Mouse (Mus musculus) CD4-positive, CD25-positive, alpha-beta regulatory T cell, adult 4 months (primary cell): Measurements from ENCODE around the gene Mlph. TPM values are rescaled to one million over a fixed set of nuclear protein-coding genes. Genes with fewer than 3 reads are reported as not detected.

ENCODE experiments used
- ATAC-seq: one replicate; pipeline ENCODE4 v1.8.0; 2017
- polyA plus RNA-seq, 2 experiments: library from polyadenylated mRNA; unstranded; fragments of 100-300 nt; shearing (Covaris generic); gene quantifications; one replicate each; pipeline ENCODE4 v1.2.1; 2017

Gene Mlph
- polyA plus RNA-seq, 2 experiments from 2014 or later: not detected

DNA sequence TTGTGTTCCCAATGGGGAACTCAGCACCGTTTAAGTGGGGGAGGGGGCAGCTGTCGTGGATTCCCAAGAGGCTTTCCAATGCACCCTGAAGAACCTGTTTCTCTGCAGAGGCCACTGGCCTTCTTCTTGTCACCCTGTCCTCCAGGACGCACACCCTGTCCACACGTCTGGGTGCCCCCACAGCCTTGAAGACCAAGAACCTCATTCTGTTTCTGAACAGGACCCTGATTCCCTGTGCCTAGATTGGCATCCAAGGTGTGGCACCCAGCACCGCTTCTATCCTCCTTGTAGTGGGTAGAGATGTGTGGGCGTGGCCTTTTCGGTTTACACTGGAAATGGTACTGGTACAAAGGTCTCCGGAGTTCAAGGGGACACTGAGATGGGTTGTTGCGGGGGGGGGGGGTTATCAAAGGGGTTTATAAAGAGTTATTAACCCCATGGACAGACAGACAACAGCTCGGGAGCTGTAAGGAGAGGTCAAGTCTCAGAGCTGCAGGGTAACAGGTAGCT lies 55.1 kb downstream of the Mlph start:
- ATAC-seq: no peak

DNA sequence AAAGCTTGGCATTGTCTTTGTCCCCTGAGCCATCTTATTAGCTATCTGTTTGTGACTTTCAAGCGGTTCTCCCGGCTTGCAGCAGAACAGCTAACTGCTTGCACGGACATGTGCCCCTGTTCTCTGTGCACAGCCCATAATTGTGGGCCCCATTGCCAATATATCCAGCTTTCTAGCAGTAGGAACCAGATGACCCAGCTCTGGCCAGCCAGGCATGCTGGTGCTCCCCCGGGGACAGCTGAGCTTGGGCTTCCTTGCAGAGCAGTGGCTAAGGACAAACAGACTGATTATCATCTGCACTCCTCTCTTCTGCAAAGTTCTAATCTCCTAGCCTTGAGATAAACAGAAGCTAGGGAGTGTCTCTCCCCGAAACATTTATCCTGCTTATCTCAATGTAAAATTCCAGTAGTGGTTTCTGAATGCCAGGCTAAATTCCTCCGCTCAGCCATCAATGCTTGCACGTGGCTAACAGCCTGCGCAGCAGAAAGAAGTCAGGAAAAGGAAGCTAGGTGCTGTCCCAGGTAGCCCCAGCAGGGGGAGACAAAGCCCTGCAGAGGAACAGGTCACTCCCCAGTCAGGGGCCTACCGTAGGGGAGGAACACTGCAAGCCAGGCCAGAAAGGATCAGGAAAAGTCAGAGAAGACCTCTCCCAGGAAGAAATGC lies 58.2 kb downstream of the Mlph start:
- ATAC-seq: peak; percentile 80

GRCm38 (mm10) chr1:90973574-90973911 lies 58.7 kb downstream of the Mlph start:
- no peak for ATAC-seq

GRCm38 (mm10) chr1:90974906-90975649 lies 60.2 kb downstream of the Mlph start:
- no peak for ATAC-seq

GRCm38 (mm10) chr1:90975960-90976359 lies 61.1 kb downstream of the Mlph start:
- no peak for ATAC-seq

- ATAC-seq: no peak
Observed at GRCm38 (mm10) chr1:90980638-90981330, 65.9 kb downstream of the Mlph start.

DNA sequence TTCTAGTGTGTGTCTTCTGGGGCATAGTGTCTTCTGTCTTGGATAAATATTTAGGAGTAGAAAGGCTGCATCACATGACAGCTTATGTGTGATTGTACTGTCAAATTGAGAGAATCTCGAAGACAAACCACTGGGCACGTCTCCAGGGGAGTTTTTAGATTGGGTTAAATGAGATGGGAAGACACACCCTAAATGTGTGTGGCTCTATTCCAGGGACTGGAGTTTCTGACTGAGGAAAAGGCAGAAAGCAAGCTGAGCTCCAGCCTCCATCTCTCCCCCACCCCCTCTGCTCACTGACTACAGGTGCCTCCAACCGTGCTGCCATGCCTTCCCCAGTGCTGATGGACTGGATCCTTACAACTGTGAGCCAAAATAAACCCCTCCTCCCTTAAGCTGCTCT lies 66.5 kb downstream of the Mlph start:
- ATAC-seq: no peak

DNA sequence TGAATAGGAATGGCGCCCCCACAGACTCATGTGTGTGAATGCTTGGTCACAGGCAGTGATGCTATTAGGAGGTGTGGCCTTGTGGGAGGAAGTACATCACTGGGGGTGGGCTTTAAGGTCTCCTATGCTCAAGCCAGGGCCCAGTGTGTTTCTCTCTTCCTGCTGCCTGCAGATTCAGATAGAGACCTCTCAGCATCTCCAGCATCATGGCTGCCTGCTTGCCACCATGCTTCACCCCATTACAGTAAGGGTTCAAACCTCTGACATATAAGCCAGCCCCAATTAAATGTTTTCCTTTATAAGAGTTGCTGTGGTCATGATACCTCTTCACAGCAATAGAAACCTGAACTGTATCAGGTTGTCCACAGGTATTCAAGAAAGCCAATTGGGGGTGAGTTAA lies 81.0 kb downstream of the Mlph start:
- no peak for ATAC-seq

- no peak for ATAC-seq
Observed at GRCm38 (mm10) chr1:90997136-90997535, 82.3 kb downstream of the Mlph start.

DNA sequence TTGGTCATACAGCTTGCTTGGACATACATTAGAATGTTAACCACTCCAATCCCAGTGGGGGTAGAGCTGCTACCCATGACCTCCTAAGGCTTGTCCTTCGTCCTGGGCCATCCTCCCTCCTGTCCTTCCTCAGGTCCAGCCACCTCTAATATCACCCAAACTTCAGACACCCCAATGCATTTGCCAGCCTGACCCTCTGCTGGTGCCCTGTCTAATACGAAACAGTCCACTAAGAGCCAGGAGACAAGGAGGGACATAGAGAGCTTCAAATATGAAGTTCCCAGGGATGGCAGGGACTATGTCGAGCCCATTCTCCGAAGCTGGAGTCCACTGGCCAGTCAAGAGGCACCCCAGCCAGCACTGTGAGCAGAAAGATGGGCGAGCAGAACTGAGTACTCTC lies 82.8 kb downstream of the Mlph start:
- no peak for ATAC-seq

- no peak for ATAC-seq
Observed at GRCm38 (mm10) chr1:90998268-90998890, 83.5 kb downstream of the Mlph start, which contains the start of gene Lrrfip1. TSS of gene Lrrfip1 (plus strand) at chr1:90998737.

DNA sequence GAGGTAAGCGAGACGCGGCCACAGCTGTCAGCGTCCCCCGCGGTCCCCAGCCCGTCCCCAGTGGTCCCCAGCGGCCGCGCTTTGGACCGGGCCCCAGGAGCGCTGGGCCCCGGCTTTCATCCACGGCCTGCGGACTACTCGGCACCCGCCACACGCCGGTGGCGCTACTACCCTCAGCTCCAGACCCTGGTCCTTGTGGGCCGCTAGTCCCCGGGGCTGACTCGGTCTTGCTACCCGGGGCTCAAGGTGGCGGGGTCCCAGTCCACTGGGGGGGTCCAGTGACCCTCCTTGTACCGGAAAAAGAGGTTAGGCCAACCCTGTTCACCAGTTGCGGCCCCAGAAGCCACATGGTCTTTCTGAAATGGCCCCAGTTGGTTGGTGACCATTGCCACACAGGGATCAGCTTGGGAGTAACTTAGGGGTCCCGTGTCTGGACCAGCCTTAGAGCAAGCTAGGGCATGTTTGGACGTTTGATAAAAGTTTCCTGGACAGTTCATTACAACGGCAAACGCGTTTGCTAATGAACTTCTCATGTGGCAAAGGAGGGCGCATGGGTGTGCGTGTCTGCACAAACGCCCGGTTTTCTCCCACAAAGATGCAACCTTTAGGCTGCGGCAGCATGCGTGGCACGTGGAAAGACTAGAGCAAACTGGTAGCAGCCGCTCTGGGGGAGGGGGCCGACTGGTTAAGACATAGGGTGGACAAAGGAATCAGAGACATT lies 84.2 kb downstream of the Mlph start:
- ATAC-seq: no peak

DNA sequence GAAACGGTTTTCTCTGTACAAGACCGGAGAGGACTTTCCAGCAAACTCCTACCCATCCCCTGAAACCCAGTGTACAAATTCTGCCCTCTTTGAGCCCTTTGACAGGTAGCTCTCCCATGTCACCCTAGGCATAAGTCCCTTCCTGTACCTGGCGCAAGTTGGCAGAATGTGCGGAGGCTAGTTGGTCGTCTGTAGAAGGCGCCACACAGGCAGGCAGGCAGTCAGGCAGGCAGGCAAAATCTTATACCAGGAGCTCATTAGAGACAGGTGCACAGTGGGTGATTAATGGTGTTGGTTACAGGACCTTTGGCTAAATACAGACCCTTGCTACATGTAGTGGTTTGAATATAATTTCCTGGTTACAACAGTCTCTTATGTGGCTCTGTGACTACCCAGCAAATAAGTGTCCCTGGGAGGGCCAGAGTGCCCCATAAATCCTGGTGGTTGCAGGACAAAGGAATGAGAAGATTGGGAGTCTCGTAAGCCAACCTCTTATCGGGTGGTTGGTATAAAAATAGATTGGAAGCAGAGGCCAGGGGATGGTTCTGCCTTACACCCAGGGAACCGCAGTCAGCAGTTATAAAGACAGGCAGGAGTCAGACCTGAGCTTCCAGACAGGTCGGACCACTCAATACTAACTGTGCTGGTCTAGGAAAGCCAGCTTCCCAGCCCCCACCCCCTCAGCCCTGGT lies 85.2 kb downstream of the Mlph start:
- ATAC-seq: no peak

Other genes starting within 250 kb of the Mlph start
- gene Col6a3, start 71.1 kb upstream of the Mlph start, polyA plus RNA-seq: not detected
- gene Prlh, start 38.0 kb downstream of the Mlph start, polyA plus RNA-seq: not detected
- not detected for gene Rab17, start 54.6 kb downstream of the Mlph start, polyA plus RNA-seq
- gene Lrrfip1, start 83.7 kb downstream of the Mlph start, polyA plus RNA-seq: 100 to 1,000 TPM; 175 to 217 TPM
- 1 to 10 TPM in 1 of 2 experiments, under 1 TPM in 1; 0.83 to 2.2 TPM for gene Rbm44, start 230.0 kb downstream of the Mlph start, polyA plus RNA-seq